Mouse (Mus musculus): ENCODE measurements around the gene Tns1.

The Tns1 gene

GRCm38 (mm10) chr1:74031771-74032609 lies 92.3 kb downstream of the Tns1 start:
- DNase-seq: peak; percentile 36

GRCm38 (mm10) chr1:74030901-74031360 lies 93.3 kb downstream of the Tns1 start:
- peak; percentile 93 for DNase-seq

- peak; percentile 36 for DNase-seq
Measured at GRCm38 (mm10) chr1:74030285-74030684, 94.0 kb downstream of the Tns1 start.

GRCm38 (mm10) chr1:74029669-74030068 lies 94.6 kb downstream of the Tns1 start:
- no peak for DNase-seq

GRCm38 (mm10) chr1:74028881-74029266 lies 95.4 kb downstream of the Tns1 start:
- peak; percentile 53 for DNase-seq

- DNase-seq: no peak
Measured at GRCm38 (mm10) chr1:74028118-74028880, 96.0 kb downstream of the Tns1 start.

- peak; percentile 87 for DNase-seq
Measured at GRCm38 (mm10) chr1:74027559-74028091, 96.6 kb downstream of the Tns1 start.

GRCm38 (mm10) chr1:74026703-74027195 lies 97.5 kb downstream of the Tns1 start:
- no peak for DNase-seq

GRCm38 (mm10) chr1:74025651-74026226 lies 98.5 kb downstream of the Tns1 start:
- no peak for DNase-seq

GRCm38 (mm10) chr1:74025227-74025626 lies 99.0 kb downstream of the Tns1 start:
- no peak for DNase-seq

GRCm38 (mm10) chr1:74024452-74025190 lies 99.6 kb downstream of the Tns1 start:
- DNase-seq: no peak

- DNase-seq: no peak
Measured at GRCm38 (mm10) chr1:74022998-74023397, 101.3 kb downstream of the Tns1 start.

GRCm38 (mm10) chr1:74022536-74022935 lies 101.7 kb downstream of the Tns1 start:
- no peak for DNase-seq

- no peak for DNase-seq
Measured at GRCm38 (mm10) chr1:74020235-74020634, 104.0 kb downstream of the Tns1 start.

- DNase-seq: peak; percentile 74
Measured at GRCm38 (mm10) chr1:74017399-74018172, 106.7 kb downstream of the Tns1 start.

- DNase-seq: peak; percentile 83
Measured at GRCm38 (mm10) chr1:74016618-74017017, 107.6 kb downstream of the Tns1 start.

GRCm38 (mm10) chr1:74015513-74016234 lies 108.6 kb downstream of the Tns1 start:
- DNase-seq: peak; percentile 67

- peak; percentile 95 for DNase-seq
Measured at GRCm38 (mm10) chr1:74014538-74015327, 109.5 kb downstream of the Tns1 start.

GRCm38 (mm10) chr1:74013296-74014031 lies 110.8 kb downstream of the Tns1 start:
- DNase-seq: peak; percentile 96
